Mouse (Mus musculus) cortical plate, adult 2 months (tissue): ENCODE data around the gene Sall1.

Experiments
- CTCF ChIP-seq: fragments of 200-500 bp; IDR thresholded peaks from 2 replicates; pipeline ENCODE4 v1.5.1; 2011; ENCODE audit warnings: mild to moderate bottlenecking, control low read depth, low read length; ENCODE audit not compliant: insufficient read depth; ENCODE audit errors: extremely low read depth
- POLR2A ChIP-seq: fragments of 200-500 bp; IDR thresholded peaks from 2 replicates; pipeline ENCODE4 v1.6.1; 2011; ENCODE audit warnings: mild to moderate bottlenecking, low read length, control low read depth; ENCODE audit not compliant: insufficient read depth; ENCODE audit errors: extremely low read depth

GRCm38 (mm10) chr8:89026139-89026520 lies 17.8 kb downstream of the Sall1 start:
- no peak for TF ChIP-seq CTCF
- no peak for TF ChIP-seq POLR2A
